Mouse (Mus musculus): Measurements from ENCODE around the gene Epb41l4b.

The Epb41l4b gene

GRCm38 (mm10) chr4:57143026-57143937 lies at the start of gene Epb41l4b:
Epb41l4b (minus strand) TSS chr4:57143437.
- DNase-seq, result peak; percentile 94

- no peak for DNase-seq
These were observed 48.5 kb upstream of the Epb41l4b start for GRCm38 (mm10) chr4:57191543-57192283.

DNA sequence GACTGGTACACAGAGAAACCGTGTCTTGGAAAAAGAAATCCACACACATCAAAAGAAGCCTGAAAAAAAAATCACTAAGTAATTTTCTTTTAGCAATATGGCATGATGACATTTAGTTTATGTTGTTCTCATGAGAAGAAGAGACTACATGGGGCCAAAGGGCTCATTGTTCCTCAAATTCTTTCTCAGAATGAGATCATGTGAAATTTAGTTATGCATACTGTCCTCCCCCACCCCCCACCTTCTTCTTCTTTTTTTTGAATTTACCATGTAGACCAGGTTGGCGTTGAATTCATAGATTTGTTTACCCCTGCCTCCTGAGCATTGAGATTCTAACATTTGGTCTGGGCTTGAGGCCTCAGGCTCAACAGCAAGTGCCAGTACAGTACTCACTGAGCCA lies 46.6 kb upstream of the Epb41l4b start:
- DNase-seq, result no peak

DNA sequence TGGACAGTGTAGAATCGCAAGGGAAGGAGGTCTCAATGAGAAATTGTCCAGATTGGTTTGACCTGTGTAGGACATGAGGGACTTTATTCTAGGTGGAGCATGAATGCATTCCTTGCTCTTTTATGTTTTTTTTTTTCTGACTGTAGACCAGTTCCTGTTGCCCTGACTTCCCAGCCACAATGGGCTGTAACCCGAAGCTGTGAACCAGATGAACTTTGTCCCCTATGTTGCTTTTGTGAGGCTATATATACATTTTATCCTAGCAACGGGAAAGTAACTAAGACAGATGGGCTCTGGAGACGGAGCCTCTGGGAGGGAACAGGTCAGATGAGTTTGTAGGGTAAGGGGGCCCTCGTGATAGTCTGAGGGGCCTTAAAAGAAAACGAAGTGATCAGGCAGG lies 42.8 kb upstream of the Epb41l4b start:
- no peak for DNase-seq

DNA sequence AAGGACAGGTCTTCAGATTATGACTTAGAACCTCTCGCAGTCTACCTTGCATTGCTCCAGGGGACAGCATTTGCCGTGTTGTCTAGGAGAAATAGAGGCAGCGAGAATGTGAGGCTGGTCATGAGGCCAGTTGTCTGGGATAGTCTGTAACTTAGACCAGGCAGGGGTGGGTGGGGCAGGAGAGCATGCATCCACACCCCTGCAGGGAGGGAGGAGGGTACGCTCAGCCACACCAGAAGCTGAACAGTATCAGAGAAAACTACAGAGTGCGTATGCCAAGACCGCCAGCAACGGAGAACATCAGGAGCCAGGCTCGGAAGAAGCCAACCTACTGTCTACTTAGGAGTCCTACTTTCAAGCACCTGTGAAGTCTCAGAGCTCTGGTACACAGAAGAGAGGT lies 42.2 kb upstream of the Epb41l4b start:
- DNase-seq, result no peak

DNA sequence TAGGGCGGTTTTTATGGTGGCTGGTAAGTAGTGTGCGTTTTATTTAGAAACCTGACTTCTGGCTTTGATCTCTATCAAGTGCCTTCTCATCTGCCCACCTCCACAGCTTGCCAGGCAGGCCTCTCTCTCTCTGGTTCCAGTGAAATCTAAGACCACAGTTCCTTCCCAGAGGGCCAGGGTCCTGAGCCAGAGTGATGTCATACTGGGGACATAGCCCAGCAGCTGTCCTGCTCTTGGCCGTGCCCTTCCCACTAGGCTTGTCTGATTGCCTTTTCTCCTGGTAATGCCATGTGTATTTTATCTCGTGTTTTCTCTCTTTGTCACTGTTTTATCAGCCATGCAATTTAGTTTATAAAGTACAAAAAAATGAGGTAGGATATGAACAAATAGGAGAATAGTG lies 40.3 kb upstream of the Epb41l4b start:
- no peak for DNase-seq

- DNase-seq, result no peak
These were observed 38.3 kb upstream of the Epb41l4b start for GRCm38 (mm10) chr4:57181538-57181937.

GRCm38 (mm10) chr4:57178881-57179280 lies 35.6 kb upstream of the Epb41l4b start:
- DNase-seq, result no peak

GRCm38 (mm10) chr4:57175329-57175728 lies 32.1 kb upstream of the Epb41l4b start:
- no peak for DNase-seq

DNA sequence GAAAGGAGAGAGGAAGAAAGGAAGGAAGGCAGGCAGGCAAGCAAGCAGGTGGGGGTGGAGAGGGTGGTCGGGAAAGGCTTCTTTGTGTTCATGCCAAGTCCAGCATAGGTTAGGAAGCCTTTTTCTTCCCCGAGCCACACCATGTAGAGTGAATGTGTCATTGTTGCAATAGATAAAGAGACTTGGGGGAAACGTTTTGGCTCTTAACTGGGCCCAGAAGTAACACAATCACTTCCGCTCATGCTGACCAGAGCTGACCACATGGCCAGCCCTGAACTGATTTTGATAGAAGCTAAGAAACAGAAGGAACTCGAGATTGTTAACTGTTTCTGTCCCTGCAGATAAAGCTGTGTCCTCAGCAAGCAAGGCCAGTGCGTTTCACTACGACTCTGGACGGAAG lies 29.6 kb upstream of the Epb41l4b start:
- DNase-seq, result no peak

- DNase-seq, result no peak
These were observed 28.6 kb upstream of the Epb41l4b start for GRCm38 (mm10) chr4:57171817-57172216.

DNA sequence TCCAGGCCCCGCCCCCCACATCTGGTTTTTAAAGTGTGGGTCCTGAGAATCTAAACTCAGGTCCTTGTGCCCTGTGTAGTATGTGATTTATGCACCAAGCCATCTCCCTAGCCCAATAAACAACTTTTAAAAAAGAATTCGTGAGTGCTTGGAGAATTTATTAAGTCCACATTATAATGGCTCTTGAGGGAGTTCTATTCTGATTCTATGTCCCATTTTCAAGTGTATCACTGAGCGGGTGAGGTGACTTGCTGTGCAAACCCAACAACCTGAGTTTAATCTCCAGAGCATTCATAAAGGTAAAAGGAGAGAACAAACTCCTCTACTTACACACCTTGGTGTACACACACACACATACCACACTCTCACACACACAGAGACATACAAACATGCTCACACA lies 25.4 kb upstream of the Epb41l4b start:
- DNase-seq, result no peak

- no peak for DNase-seq
These were observed 25.0 kb upstream of the Epb41l4b start for GRCm38 (mm10) chr4:57168277-57168676.

- no peak for DNase-seq
These were observed 24.0 kb upstream of the Epb41l4b start for GRCm38 (mm10) chr4:57166922-57167870.

DNA sequence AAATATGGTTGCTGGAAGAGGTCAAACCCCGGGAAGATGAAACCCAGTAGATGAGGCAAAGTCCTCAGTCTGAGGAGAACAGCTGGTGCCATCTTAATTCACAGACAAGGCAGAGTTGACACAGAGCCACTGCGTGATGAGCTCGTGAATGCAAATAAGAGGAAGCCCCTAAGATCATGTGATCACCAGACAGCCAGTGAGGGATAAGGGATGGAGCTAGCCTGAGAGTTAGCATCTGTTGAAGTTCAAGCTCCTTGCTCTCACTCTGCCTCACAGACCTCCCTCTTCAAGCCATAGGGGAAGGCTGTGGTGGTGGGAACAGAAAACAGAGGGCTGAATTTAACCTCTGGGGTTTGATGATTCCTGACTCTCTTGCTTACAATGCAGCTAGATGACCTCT lies 22.4 kb upstream of the Epb41l4b start:
- DNase-seq, result no peak

GRCm38 (mm10) chr4:57164578-57165210 lies 21.5 kb upstream of the Epb41l4b start:
- no peak for DNase-seq

- DNase-seq, result no peak
These were observed 19.8 kb upstream of the Epb41l4b start for GRCm38 (mm10) chr4:57162789-57163722.

- no peak for DNase-seq
These were observed 17.3 kb upstream of the Epb41l4b start for GRCm38 (mm10) chr4:57160571-57160970.

DNA sequence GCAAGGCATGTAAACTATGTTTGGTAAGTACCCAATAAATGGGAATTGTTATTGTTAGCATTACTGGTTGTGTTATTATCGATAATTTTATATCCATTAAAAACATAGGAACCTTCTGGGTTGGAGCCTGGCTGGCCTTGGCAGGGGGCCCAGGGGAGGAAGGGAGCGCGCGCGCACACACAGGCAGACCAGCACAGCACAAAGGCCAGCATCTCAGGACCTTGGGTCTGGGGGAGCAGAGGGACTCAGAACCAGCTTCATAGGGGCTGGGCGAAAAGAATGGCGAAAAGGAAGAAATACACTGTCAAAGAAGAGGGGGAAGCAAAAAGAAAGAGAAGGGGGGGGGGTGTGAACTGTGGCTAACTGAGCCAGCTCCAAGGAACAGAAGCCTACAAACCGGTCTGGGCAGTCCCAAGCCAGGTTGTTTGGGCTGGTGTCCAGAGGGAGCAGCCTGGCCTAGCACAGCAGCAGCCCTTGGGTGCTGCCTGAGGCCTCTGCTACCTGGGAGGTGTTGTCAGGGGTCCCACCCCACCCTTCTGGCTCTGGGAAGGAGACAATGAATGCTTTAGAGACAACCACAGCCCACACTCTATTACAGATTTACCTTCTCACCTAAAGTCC lies 13.4 kb upstream of the Epb41l4b start:
- no peak for DNase-seq

GRCm38 (mm10) chr4:57153838-57154237 lies 10.6 kb upstream of the Epb41l4b start:
- DNase-seq, result no peak
